Mouse (Mus musculus) midbrain, embryonic 11.5 days (tissue): ENCODE data around the gene Mgat3. TPM values are rescaled to one million over a fixed set of nuclear protein-coding genes. Genes with fewer than 3 reads are reported as not detected.

ENCODE experiments used
- ATAC-seq: fragments of 200-750 bp; cut with Nextera tagmentation; 2 replicates; pipeline ENCODE4 v1.8.0; 2017; ENCODE audit warnings: moderate TSS enrichment, moderate library complexity; ENCODE audit not compliant: low FRiP score
- DNase-seq: peaks from one replicate; pipeline ENCODE4 v3.0.0; 2015; ENCODE audit warnings: low spot score; ENCODE audit errors: missing footprints
- H3K27ac ChIP-seq: fragments of 300-500 bp; sonication (generic); 2 replicates; pipeline ENCODE4 v1.5.1; 2014; ENCODE audit warnings: low read depth, low read length
- H3K27me3 ChIP-seq: fragments of 300-500 bp; sonication (generic); 2 replicates; pipeline ENCODE4 v1.6.1; 2014; ENCODE audit warnings: mild to moderate bottlenecking, low read length, moderate library complexity, mixed read lengths; ENCODE audit not compliant: control insufficient read depth, insufficient read depth
- H3K36me3 ChIP-seq: fragments of 300-500 bp; sonication (generic); 2 replicates; pipeline ENCODE4 v1.6.1; 2014; ENCODE audit warnings: mild to moderate bottlenecking, low read length, moderate library complexity, mixed read lengths; ENCODE audit not compliant: control insufficient read depth, insufficient read depth
- H3K4me1 ChIP-seq: fragments of 300-500 bp; sonication (generic); 2 replicates; pipeline ENCODE4 v1.6.1; 2014; ENCODE audit warnings: low read length; ENCODE audit not compliant: control insufficient read depth, insufficient read depth
- H3K4me2 ChIP-seq: fragments of 300-500 bp; sonication (generic); 2 replicates; pipeline ENCODE4 v1.6.1; 2014; ENCODE audit warnings: mild to moderate bottlenecking, moderate library complexity
- H3K4me3 ChIP-seq: fragments of 300-500 bp; sonication (generic); 2 replicates; pipeline ENCODE4 v1.5.1; 2014; ENCODE audit warnings: low read depth, low read length
- H3K9ac ChIP-seq: fragments of 300-500 bp; sonication (generic); 2 replicates; pipeline ENCODE4 v1.6.1; 2014; ENCODE audit warnings: low read length
- H3K9me3 ChIP-seq: fragments of 300-500 bp; sonication (generic); 2 replicates; pipeline ENCODE4 v1.6.1; 2016; ENCODE audit warnings: low read length; ENCODE audit not compliant: control insufficient read depth
- WGBS: fragments of 180-500 bp; shearing (Covaris S2); extraction: QIAGEN DNeasy Blood & Tissue Kit; methylation state at CpG from one replicate; pipeline ENCODE4 v1.1.7; 2014; 5-methylcytosine and 5-hydroxymethylcytosine counted together
- polyA plus RNA-seq: library from polyadenylated mRNA; unstranded; fragments of >200 nt; fragmentation: Nextera tagmentation; extraction: Ambion mirVana; gene quantifications from 2 replicates; pipeline ENCODE4 v1.2.1, GENCODE M21; 2014

Gene Mgat3
- polyA plus RNA-seq, 1 experiment from 2014 or later: 10.7 TPM

- ATAC-seq (no peak), DNase-seq (peak; percentile 99)
- H3K4me3 ChIP-seq: no peak overlapping the region
- no peaks in the 10 kb centered on the region for H3K9me3 ChIP-seq
- 18% methylated on average over 3 of the region's 3 CpGs for WGBS
- no peaks in the 10 kb centered on the region for H3K27me3 ChIP-seq
- peaks cover 13% of the 10 kb centered on the region for H3K36me3 ChIP-seq
- H3K9ac ChIP-seq: no peak overlapping the region
- no peak overlapping the region for H3K4me2 ChIP-seq
- peaks cover 18% of the 10 kb centered on the region for H3K4me1 ChIP-seq
- no peak overlapping the region for H3K27ac ChIP-seq
Observed at GRCm38 (mm10) chr15:80260677-80261076, 87.2 kb downstream of the Mgat3 start.

GRCm38 (mm10) chr15:80261100-80261499 lies 87.6 kb downstream of the Mgat3 start:
- Histone ChIP-seq H3K9me3 (no peaks in the 10 kb centered on the region), H3K36me3 (peaks cover 13% of the 10 kb centered on the region), H3K9ac (no peak overlapping the region), H3K27ac (no peak overlapping the region), H3K27me3 (no peaks in the 10 kb centered on the region), H3K4me2 (no peak overlapping the region), H3K4me1 (peaks cover 18% of the 10 kb centered on the region), H3K4me3 (no peak overlapping the region)
- 84% methylated on average over 7 of the region's 7 CpGs for whole genome bisulfite sequencing
- no peak for ATAC-seq
- no peak for DNase-seq

GRCm38 (mm10) chr15:80263610-80264575 lies 90.4 kb downstream of the Mgat3 start, which contains the start of gene Rps19bp1:
TSS of gene Rps19bp1 (minus strand) at chr15:80264315.
- ATAC-seq: peak; percentile 91
- no peaks in the 10 kb centered on the region for H3K27me3 ChIP-seq

More at GRCm38 (mm10) chr15:80263610-80264575, 90.4 kb downstream of the Mgat3 start, which contains the start of gene Rps19bp1:
- Histone ChIP-seq H3K36me3 (no peaks in the 10 kb centered on the region), H3K27ac (peak within 1 kb of the TSS; percentile 20; the same call in 1 of the 2 replicates), H3K9me3 (no peaks in the 10 kb centered on the region), H3K4me3 (peak within 1 kb of the TSS; percentile 93), H3K4me1 (peaks cover 8% of the 10 kb centered on the region; the same call in 1 of the 2 replicates), H3K4me2 (peak within 1 kb of the TSS; percentile 77), H3K9ac (peak within 1 kb of the TSS; percentile 81)
- DNase-seq: peak; percentile 98
- 2% methylated on average over 60 of the region's 66 CpGs for WGBS

Other genes starting within 250 kb of the Mgat3 start
- 1.4 and 1.9 TPM in 2 replicates for gene Cbx7, start 202.6 kb upstream of the Mgat3 start, polyA plus RNA-seq
- 1.5 and 2.0 TPM in 2 replicates for gene Pdgfb, start 158.7 kb upstream of the Mgat3 start, polyA plus RNA-seq
- 6.2 and 7.4 TPM in 2 replicates for gene Syngr1, start 82.4 kb upstream of the Mgat3 start, polyA plus RNA-seq
- 1,032 and 1,053 TPM in 2 replicates for gene Rpl3, start 81.9 kb upstream of the Mgat3 start, polyA plus RNA-seq
- 24.9 and 29.4 TPM in 2 replicates for gene Tab1, start 40.6 kb upstream of the Mgat3 start, polyA plus RNA-seq
- gene Mief1, start 60.3 kb downstream of the Mgat3 start, polyA plus RNA-seq: 35.5 and 40.8 TPM in 2 replicates
- gene AC140267.1, start 62.1 kb downstream of the Mgat3 start, polyA plus RNA-seq: not detected in 2 replicates
- gene Atf4, start 81.5 kb downstream of the Mgat3 start, polyA plus RNA-seq: 137 and 144 TPM in 2 replicates
- 70.9 and 75.4 TPM in 2 replicates for gene Rps19bp1, start 90.6 kb downstream of the Mgat3 start, polyA plus RNA-seq
- 0.03 and 0.05 TPM in 2 replicates for gene Cacna1i, start 113.5 kb downstream of the Mgat3 start, polyA plus RNA-seq